Mouse (Mus musculus) lung, embryonic 14.5 days (tissue): ENCODE results near the gene Vangl2. TPM values are rescaled to one million over a fixed set of nuclear protein-coding genes. Genes with fewer than 3 reads are reported as not detected.

Experiments
- ATAC-seq: fragments of 200-750 bp; cut with Nextera tagmentation; 2 replicates; pipeline ENCODE4 v1.8.0; 2017; ENCODE audit warnings: mild to moderate bottlenecking, moderate TSS enrichment, moderate library complexity; ENCODE audit not compliant: insufficient read depth
- DNase-seq: peaks from one replicate; pipeline ENCODE4 v3.0.0-alpha.2; 2015
- H3K27ac ChIP-seq: fragments of 300-500 bp; sonication (generic); 2 replicates; pipeline ENCODE4 v1.5.1; 2014; ENCODE audit warnings: low read depth, mild to moderate bottlenecking, moderate library complexity
- H3K27me3 ChIP-seq: fragments of 300-500 bp; sonication (generic); 2 replicates; pipeline ENCODE4 v1.6.1; 2014; ENCODE audit warnings: low read length, control low read depth; ENCODE audit not compliant: insufficient read depth
- H3K36me3 ChIP-seq: fragments of 300-500 bp; sonication (generic); 2 replicates; pipeline ENCODE4 v1.6.1; 2014; ENCODE audit warnings: control low read depth; ENCODE audit not compliant: insufficient read depth
- H3K4me1 ChIP-seq: fragments of 300-500 bp; sonication (generic); 2 replicates; pipeline ENCODE4 v1.6.1; 2014; ENCODE audit warnings: antibody characterized with exemption, control low read depth; ENCODE audit not compliant: insufficient read depth
- H3K4me2 ChIP-seq: fragments of 300-500 bp; sonication (generic); 2 replicates; pipeline ENCODE4 v1.6.1; 2014; ENCODE audit warnings: mild to moderate bottlenecking
- H3K4me3 ChIP-seq: fragments of 300-500 bp; sonication (generic); 2 replicates; pipeline ENCODE4 v1.5.1; 2014; ENCODE audit warnings: low read depth, low read length
- H3K9ac ChIP-seq: fragments of 300-500 bp; sonication (generic); 2 replicates; pipeline ENCODE4 v1.6.1; 2014
- H3K9me3 ChIP-seq: fragments of 300-500 bp; sonication (generic); 2 replicates; pipeline ENCODE4 v1.6.1; 2016; ENCODE audit warnings: low read depth, low read length, control low read depth
- CTCF ChIP-seq: IDR thresholded peaks from 2 replicates; pipeline ENCODE4 v1.5.1; 2016; ENCODE audit warnings: antibody characterized with exemption, low read depth
- WGBS: fragments of 180-500 bp; shearing (Covaris S2); extraction: QIAGEN DNeasy Blood & Tissue Kit; methylation state at CpG from one replicate; pipeline ENCODE4 v1.1.7; 2014; 5-methylcytosine and 5-hydroxymethylcytosine counted together
- polyA plus RNA-seq: library from polyadenylated mRNA; unstranded; fragments of >200 nt; fragmentation: Nextera tagmentation; extraction: Ambion mirVana; gene quantifications from 2 replicates; pipeline ENCODE4 v1.2.1, GENCODE M21; 2014

Gene Vangl2
- polyA plus RNA-seq, 1 experiment from 2014 or later: 17.1 TPM

DNA sequence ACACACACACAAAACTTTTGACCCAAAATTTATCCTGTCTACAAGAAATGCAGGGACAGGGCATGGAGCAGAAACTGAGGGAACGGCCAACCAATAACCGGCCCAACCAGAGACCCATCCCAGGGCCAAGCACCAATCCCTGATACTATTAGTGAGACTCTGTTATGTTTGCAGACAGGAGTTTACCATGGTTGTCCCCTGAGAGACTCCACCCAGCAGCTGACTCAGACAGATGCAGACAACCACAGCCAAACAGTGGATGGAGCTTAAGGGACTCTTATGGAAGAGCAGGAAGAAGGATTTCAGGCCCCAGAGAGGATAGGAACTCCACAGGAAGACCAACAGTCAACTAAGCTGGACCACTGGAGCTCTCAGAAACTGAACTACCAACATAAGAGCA, 1.7 kb upstream of the Vangl2 start:
- Histone ChIP-seq H3K4me2 (no peak overlapping the region), H3K27ac (no peak overlapping the region), H3K36me3 (no peaks in the 10 kb centered on the region), H3K9me3 (no peaks in the 10 kb centered on the region), H3K4me3 (no peak overlapping the region), H3K4me1 (peaks cover 12% of the 10 kb centered on the region; the same call in 1 of the 2 replicates), H3K27me3 (no peaks in the 10 kb centered on the region), H3K9ac (no peak overlapping the region)
- WGBS: 96% methylated on average over 2 of the region's 2 CpGs
- TF ChIP-seq CTCF: no peak
- no peak for DNase-seq
- no peak for ATAC-seq

DNA sequence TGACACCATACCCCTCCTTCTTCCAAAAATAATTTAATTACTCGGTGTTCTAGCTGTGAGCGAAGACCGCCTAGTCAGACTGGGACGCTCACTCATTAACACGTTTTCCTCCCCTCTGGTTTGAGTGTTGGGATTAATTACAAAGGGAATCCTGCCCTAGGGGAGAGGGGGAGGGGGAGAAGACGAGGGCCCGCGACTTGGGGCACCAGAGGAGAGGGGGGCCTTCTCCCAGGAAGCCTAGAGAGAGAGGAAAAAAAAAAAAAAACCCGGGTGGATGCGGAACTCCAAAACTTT, 488 bp downstream of the Vangl2 start:
- Histone ChIP-seq H3K36me3 (no peaks in the 10 kb centered on the region; the same call in 1 of the 2 replicates), H3K4me1 (peaks cover 12% of the 10 kb centered on the region; the same call in 1 of the 2 replicates), H3K27ac (peak overlapping the region; percentile 91; the same call in 1 of the 2 replicates), H3K4me2 (peak overlapping the region; percentile 72), H3K9ac (peak overlapping the region; percentile 93), H3K9me3 (no peaks in the 10 kb centered on the region), H3K27me3 (no peaks in the 10 kb centered on the region), H3K4me3 (peak overlapping the region; percentile 86)
- 16% methylated on average over 10 of the region's 10 CpGs for WGBS
- ATAC-seq (no peak), DNase-seq (no peak)
- TF ChIP-seq CTCF: no peak

DNA sequence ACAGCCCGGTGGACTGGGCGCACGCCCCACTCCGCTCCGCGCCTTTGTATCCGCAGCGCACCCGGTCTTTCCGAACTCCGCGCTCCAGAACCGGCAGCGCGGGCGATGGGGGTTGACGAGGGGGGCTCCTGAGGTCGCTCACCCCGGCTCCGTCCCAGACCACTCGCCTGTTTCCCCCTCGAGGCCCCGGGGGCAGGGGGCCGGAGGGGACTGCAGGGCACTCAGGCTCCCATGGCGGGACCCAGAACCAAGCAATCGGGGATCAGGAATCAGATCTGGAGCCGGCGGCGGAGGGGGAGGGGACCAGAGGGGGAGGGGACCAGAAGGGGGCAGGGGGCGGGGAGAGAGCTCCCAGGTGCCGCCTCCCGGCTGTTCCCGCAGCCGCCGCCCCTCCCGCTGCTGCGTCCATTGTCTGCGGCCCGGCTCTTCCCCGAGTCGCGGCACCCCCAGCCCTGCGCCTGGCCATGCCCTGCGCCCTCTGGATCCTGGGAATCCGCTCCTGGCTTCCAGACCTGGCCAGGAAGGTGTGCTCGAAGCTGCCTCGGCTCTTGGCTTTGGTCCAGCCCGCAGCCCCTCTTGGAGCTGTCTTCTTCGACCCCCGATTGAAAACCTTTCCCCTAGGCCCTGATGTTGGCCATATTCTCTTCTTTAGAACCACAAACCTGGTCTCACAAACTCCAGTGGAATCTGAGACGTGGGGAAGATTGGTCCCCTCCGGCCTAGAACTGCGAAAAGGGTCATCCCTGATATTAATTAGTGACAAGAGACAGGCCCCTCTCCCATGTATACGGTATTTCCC, 1.0 kb downstream of the Vangl2 start:
- peaks cover 12% of the 10 kb centered on the region; the same call in 1 of the 2 replicates for H3K4me1 ChIP-seq
- WGBS: under 1% methylated on average over 50 of the region's 54 CpGs
- no peaks in the 10 kb centered on the region; the same call in 1 of the 2 replicates for H3K36me3 ChIP-seq
- no peaks in the 10 kb centered on the region for H3K27me3 ChIP-seq
- ATAC-seq: peak; percentile 88
- H3K9ac ChIP-seq: peak overlapping the region; percentile 93
- H3K27ac ChIP-seq: peak overlapping the region; percentile 91
- H3K4me3 ChIP-seq: peak overlapping the region; percentile 86
- no peak for TF ChIP-seq CTCF
- H3K4me2 ChIP-seq: peak overlapping the region; percentile 72
- no peaks in the 10 kb centered on the region for H3K9me3 ChIP-seq
- peak; percentile 95 for DNase-seq

GRCm38 (mm10) chr1:172026201-172026901, 1.9 kb downstream of the Vangl2 start:
- Histone ChIP-seq H3K4me1 (peaks cover 12% of the 10 kb centered on the region; the same call in 1 of the 2 replicates), H3K27ac (peak overlapping the region; percentile 91), H3K4me3 (peak overlapping the region; percentile 86), H3K36me3 (peaks cover 3% of the 10 kb centered on the region; the same call in 1 of the 2 replicates), H3K9ac (peak overlapping the region; percentile 93), H3K27me3 (no peaks in the 10 kb centered on the region), H3K9me3 (no peaks in the 10 kb centered on the region), H3K4me2 (peak overlapping the region; percentile 72)
- TF ChIP-seq CTCF: no peak
- ATAC-seq (peak; percentile 82), DNase-seq (peak; percentile 77)
- 2% methylated on average over 23 of the region's 23 CpGs for WGBS

- H3K27me3 ChIP-seq: no peaks in the 10 kb centered on the region
- no peak for TF ChIP-seq CTCF
- peaks cover 12% of the 10 kb centered on the region; the same call in 1 of the 2 replicates for H3K4me1 ChIP-seq
- ATAC-seq: no peak
- DNase-seq: no peak
- peak overlapping the region; percentile 93; the same call in 1 of the 2 replicates for H3K9ac ChIP-seq
- no peak overlapping the region for H3K27ac ChIP-seq
- H3K9me3 ChIP-seq: no peaks in the 10 kb centered on the region
- H3K4me2 ChIP-seq: peak overlapping the region; percentile 72
- peak overlapping the region; percentile 86 for H3K4me3 ChIP-seq
- 44% methylated on average over 8 of the region's 8 CpGs for WGBS
- peaks cover 3% of the 10 kb centered on the region; the same call in 1 of the 2 replicates for H3K36me3 ChIP-seq
Observed at GRCm38 (mm10) chr1:172025201-172025904, 2.9 kb downstream of the Vangl2 start.

DNA sequence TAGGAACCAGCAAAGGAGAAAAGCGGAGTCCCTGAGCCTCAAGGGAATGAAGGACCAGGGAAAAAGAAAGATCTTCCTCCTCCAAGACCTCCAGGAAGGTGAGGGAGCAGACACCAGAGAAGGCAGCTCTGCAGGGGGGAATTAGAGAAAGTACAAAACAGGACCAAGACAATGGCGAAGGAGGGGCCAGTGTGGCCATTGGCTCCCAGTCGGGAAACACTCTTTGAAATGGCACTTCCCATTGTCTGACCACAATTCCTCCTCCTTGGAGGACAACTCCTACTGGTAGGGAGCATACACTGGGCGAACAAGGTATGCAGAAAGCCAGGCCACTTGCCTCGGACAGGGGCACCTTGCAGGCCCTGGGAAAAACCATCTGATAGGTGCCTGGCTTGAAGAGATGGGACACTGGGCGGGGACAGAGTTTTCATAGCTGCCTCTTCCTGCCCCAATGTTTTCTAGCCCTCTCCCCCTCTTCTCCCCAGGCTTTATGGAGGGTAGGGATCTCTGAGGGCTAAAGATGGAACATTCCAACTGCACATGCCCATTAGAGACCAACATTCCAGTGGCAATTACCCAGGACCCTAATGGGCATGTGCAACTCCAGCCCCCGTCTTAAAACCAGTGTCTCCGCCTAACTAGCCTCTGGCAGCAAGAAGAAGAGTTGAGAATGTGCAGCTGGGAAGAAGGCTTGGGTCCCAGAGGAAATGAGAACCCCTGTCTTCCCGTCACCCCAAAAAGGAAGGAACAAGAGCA, 3.9 kb downstream of the Vangl2 start:
- Histone ChIP-seq H3K36me3 (peaks cover 3% of the 10 kb centered on the region; the same call in 1 of the 2 replicates), H3K4me2 (peak overlapping the region; percentile 72), H3K9me3 (no peaks in the 10 kb centered on the region), H3K4me1 (peaks cover 12% of the 10 kb centered on the region; the same call in 1 of the 2 replicates), H3K27me3 (no peaks in the 10 kb centered on the region), H3K27ac (no peak overlapping the region), H3K9ac (no peak overlapping the region), H3K4me3 (no peak overlapping the region)
- 59% methylated on average over 9 of the region's 9 CpGs for WGBS
- ATAC-seq (no peak), DNase-seq (no peak)
- no peak for TF ChIP-seq CTCF
